Mouse (Mus musculus) hindbrain, embryonic 14.5 days (tissue): ENCODE results near the gene Jag1. TPM values are rescaled to one million over a fixed set of nuclear protein-coding genes. Genes with fewer than 3 reads are reported as not detected.
A peak's percentile ranks its signal among the peaks of the same experiment; 100 is the strongest.

ENCODE experiments used
- ATAC-seq: fragments of 200-750 bp; cut with Nextera tagmentation; 2 replicates; pipeline ENCODE4 v1.8.0; 2017; ENCODE audit warnings: moderate number of reproducible peaks, mild to moderate bottlenecking, moderate TSS enrichment, moderate library complexity; ENCODE audit not compliant: low FRiP score
- DNase-seq: peaks from one replicate; pipeline ENCODE4 v3.0.0-alpha.2; 2015; ENCODE audit warnings: low spot score
- H3K27ac ChIP-seq: fragments of 300-500 bp; sonication (generic); 2 replicates; pipeline ENCODE4 v1.5.1; 2014; ENCODE audit warnings: mild to moderate bottlenecking, moderate library complexity
- H3K27me3 ChIP-seq: fragments of 300-500 bp; sonication (generic); 2 replicates; pipeline ENCODE4 v1.6.1; 2014; ENCODE audit warnings: mild to moderate bottlenecking, low read length, mixed read lengths; ENCODE audit not compliant: control insufficient read depth, insufficient read depth
- H3K36me3 ChIP-seq: fragments of 300-500 bp; sonication (generic); replicated peaks from 2 replicates; pipeline ENCODE4 v1.6.1; 2014; ENCODE audit not compliant: control insufficient read depth, insufficient read depth
- H3K4me1 ChIP-seq: fragments of 300-500 bp; sonication (generic); replicated peaks from 2 replicates; pipeline ENCODE4 v1.6.1; 2014; ENCODE audit warnings: antibody characterized with exemption, low read length, mixed read lengths; ENCODE audit not compliant: control insufficient read depth, insufficient read depth
- H3K4me2 ChIP-seq: fragments of 300-500 bp; sonication (generic); replicated peaks from 2 replicates; pipeline ENCODE4 v1.6.1; 2014; ENCODE audit warnings: mild to moderate bottlenecking, moderate library complexity
- H3K4me3 ChIP-seq: fragments of 300-500 bp; sonication (generic); replicated peaks from 2 replicates; pipeline ENCODE4 v1.5.1; 2014; ENCODE audit warnings: mild to moderate bottlenecking, low read length
- H3K9ac ChIP-seq: fragments of 300-500 bp; sonication (generic); 2 replicates; pipeline ENCODE4 v1.6.1; 2014
- H3K9me3 ChIP-seq: fragments of 300-500 bp; sonication (generic); 2 replicates; pipeline ENCODE4 v1.6.1; 2016; ENCODE audit warnings: low read length; ENCODE audit not compliant: control insufficient read depth
- WGBS: fragments of 180-500 bp; shearing (Covaris S2); extraction: QIAGEN DNeasy Blood & Tissue Kit; methylation state at CpG from one replicate; pipeline ENCODE4 v1.1.7; 2014; 5-methylcytosine and 5-hydroxymethylcytosine counted together
- polyA plus RNA-seq: library from polyadenylated mRNA; unstranded; fragments of >200 nt; fragmentation: Nextera tagmentation; extraction: Ambion mirVana; gene quantifications from 2 replicates; pipeline ENCODE4 v1.2.1, GENCODE M21; 2014

The Jag1 gene
- polyA plus RNA-seq = 13.2 and 14.7 TPM in 2 replicates

GRCm38 (mm10) chr2:137116025-137116674, at the start of gene Jag1:
Jag1 (minus strand) TSS chr2:137116644.
- Histone ChIP-seq H3K4me3 (peak within 1 kb of the TSS; percentile 74), H3K9ac (peak within 1 kb of the TSS; percentile 77), H3K4me2 (peak within 1 kb of the TSS; percentile 95), H3K9me3 (no peaks in the 10 kb centered on the region), H3K27ac (peak within 1 kb of the TSS; percentile 79), H3K27me3 (peaks cover 6% of the 10 kb centered on the region; the same call in 1 of the 2 replicates), H3K36me3 (no peaks in the 10 kb centered on the region), H3K4me1 (peaks cover 21% of the 10 kb centered on the region)
- ATAC-seq (peak; percentile 10), DNase-seq (peak; percentile 55)
- under 1% methylated on average over 59 of the region's 59 CpGs for WGBS

GRCm38 (mm10) chr2:137156018-137156417, 39.6 kb upstream of the Jag1 start:
- no peak overlapping the region for H3K4me3 ChIP-seq
- H3K36me3 ChIP-seq = no peaks in the 10 kb centered on the region
- ATAC-seq = no peak

DNA sequence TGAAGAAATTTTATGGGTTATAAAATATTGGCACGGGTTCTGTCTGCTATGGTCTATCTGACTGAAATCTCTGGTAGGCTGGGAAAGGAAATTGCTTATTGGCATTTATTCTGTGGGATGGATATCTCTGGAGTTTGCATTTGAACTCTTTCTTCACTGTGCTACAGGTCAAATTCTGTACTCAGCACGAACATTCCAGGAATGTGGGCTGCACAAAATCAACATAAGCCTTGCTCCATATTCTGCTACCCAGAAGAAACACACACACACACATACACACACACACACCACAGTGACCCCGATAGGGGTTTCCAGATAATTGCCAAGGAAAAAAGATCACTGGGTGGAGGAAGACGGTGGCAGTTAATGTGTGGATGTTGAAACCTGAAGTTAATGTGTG, 37.4 kb upstream of the Jag1 start:
- ATAC-seq (no peak), DNase-seq (no peak)
- Histone ChIP-seq H3K4me1 (no peaks in the 10 kb centered on the region), H3K4me2 (no peak overlapping the region), H3K9ac (no peak overlapping the region), H3K27ac (no peak overlapping the region), H3K9me3 (no peaks in the 10 kb centered on the region), H3K36me3 (no peaks in the 10 kb centered on the region), H3K27me3 (no peaks in the 10 kb centered on the region), H3K4me3 (no peak overlapping the region)
- 56% methylated on average over 4 of the region's 4 CpGs for WGBS

More at GRCm38 (mm10) chr2:137156018-137156417, 39.6 kb upstream of the Jag1 start:
- Histone ChIP-seq H3K27ac (no peak overlapping the region), H3K4me2 (no peak overlapping the region), H3K4me1 (no peaks in the 10 kb centered on the region), H3K27me3 (no peaks in the 10 kb centered on the region), H3K9ac (no peak overlapping the region), H3K9me3 (no peaks in the 10 kb centered on the region)
- DNase-seq = no peak
- WGBS = 64% methylated on average over 1 of the region's 1 CpGs

- H3K9me3 ChIP-seq = no peaks in the 10 kb centered on the region
- ATAC-seq = peak; percentile 95
- H3K4me2 ChIP-seq = no peak overlapping the region
- H3K36me3 ChIP-seq = no peaks in the 10 kb centered on the region
- H3K9ac ChIP-seq = no peak overlapping the region
- no peaks in the 10 kb centered on the region for H3K4me1 ChIP-seq
- 23% methylated on average over 10 of the region's 10 CpGs for WGBS
- H3K27me3 ChIP-seq = no peaks in the 10 kb centered on the region
- no peak overlapping the region for H3K4me3 ChIP-seq
- DNase-seq = peak; percentile 30
- H3K27ac ChIP-seq = no peak overlapping the region
Measured at GRCm38 (mm10) chr2:137153172-137153667, 36.8 kb upstream of the Jag1 start.

DNA sequence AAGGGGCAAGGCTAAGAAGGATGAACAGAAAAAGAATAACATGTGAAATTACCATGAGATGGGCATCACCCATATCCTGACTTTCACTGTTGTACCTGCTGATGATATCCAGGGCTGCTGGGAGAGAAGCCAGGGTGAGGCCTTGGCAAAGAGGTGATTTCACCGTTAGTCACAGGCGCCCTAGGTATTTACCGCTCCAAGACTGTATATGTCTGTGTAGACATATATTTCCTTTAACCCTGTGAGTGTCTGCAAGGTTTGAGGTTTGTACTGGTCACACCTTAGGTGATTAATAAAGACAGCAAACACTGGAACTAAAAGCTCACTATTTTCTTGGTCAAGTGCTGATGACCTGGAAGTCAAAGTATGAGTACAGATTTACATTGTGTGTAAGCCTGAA, 34.5 kb upstream of the Jag1 start:
- DNase-seq (no peak), ATAC-seq (no peak)
- no peak overlapping the region for H3K4me3 ChIP-seq
- no peaks in the 10 kb centered on the region for H3K4me1 ChIP-seq
- H3K9me3 ChIP-seq = no peaks in the 10 kb centered on the region
- H3K27ac ChIP-seq = no peak overlapping the region
- H3K27me3 ChIP-seq = no peaks in the 10 kb centered on the region
- no peaks in the 10 kb centered on the region for H3K36me3 ChIP-seq
- H3K4me2 ChIP-seq = no peak overlapping the region
- H3K9ac ChIP-seq = no peak overlapping the region
- 99% methylated on average over 3 of the region's 3 CpGs for WGBS

- no peaks in the 10 kb centered on the region for H3K9me3 ChIP-seq
Measured at GRCm38 (mm10) chr2:137146938-137147666, 30.7 kb upstream of the Jag1 start.

DNA sequence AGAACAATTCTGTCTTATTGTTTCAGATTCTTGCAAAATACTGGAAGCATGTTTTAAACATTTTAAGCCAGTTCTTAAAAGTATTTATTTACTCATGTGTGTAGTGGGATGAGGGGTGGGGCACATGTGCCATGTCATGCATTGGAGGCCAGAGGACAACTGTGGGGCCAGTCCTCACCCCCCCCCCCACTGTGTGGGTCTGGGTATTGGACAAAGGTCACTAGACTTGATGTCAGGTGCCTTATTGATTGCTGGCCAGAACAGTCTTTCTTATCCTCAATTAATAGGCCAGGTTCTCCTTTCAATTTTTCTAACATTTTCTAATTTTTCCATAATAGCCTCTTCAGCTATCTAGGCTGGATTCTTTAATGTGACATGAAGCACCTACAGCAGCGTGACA, 21.6 kb upstream of the Jag1 start:
- ATAC-seq = no peak
- no peak overlapping the region for H3K4me3 ChIP-seq
- 95% methylated on average over 1 of the region's 1 CpGs for WGBS

More at GRCm38 (mm10) chr2:137146938-137147666, 30.7 kb upstream of the Jag1 start:
- 95% methylated on average over 2 of the region's 2 CpGs for WGBS
- Histone ChIP-seq H3K27ac (no peak overlapping the region), H3K4me2 (no peak overlapping the region), H3K36me3 (no peaks in the 10 kb centered on the region), H3K4me3 (no peak overlapping the region), H3K9ac (no peak overlapping the region), H3K27me3 (no peaks in the 10 kb centered on the region), H3K4me1 (no peaks in the 10 kb centered on the region)
- no peak for ATAC-seq
- DNase-seq = no peak

DNA sequence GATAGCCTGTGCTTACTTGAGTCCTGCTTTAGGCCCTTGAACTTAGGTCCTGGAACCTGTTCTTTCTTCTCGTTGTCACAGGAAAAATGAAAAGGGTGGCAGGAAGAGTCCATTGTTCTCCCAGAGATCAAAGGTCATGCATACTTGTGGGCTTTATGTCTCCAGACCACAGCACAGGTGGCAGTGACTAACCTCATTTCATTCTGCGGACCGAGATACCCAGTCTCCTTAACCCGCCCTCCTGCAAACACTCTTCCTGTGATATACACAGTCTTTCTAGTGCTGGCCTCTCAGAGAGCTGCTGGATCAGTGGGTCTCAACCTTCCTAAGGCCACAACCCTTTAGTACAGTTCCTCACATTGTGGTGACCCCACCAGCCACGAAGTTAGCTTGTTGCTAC, 17.6 kb upstream of the Jag1 start:
- no peaks in the 10 kb centered on the region for H3K36me3 ChIP-seq
- no peaks in the 10 kb centered on the region for H3K4me1 ChIP-seq
- ATAC-seq = no peak
- no peaks in the 10 kb centered on the region for H3K9me3 ChIP-seq
- H3K27ac ChIP-seq = no peak overlapping the region
- no peak overlapping the region for H3K4me2 ChIP-seq
- H3K27me3 ChIP-seq = no peaks in the 10 kb centered on the region
- 82% methylated on average over 5 of the region's 5 CpGs for WGBS
- no peak overlapping the region for H3K9ac ChIP-seq
- no peak for DNase-seq
- H3K4me3 ChIP-seq = no peak overlapping the region

More for the DNA sequence above, 21.6 kb upstream of the Jag1 start:
- Histone ChIP-seq H3K9me3 (no peaks in the 10 kb centered on the region), H3K36me3 (no peaks in the 10 kb centered on the region), H3K27me3 (no peaks in the 10 kb centered on the region), H3K9ac (no peak overlapping the region), H3K4me2 (no peak overlapping the region), H3K4me1 (no peaks in the 10 kb centered on the region), H3K27ac (no peak overlapping the region)
- no peak for DNase-seq

- Histone ChIP-seq H3K27me3 (no peaks in the 10 kb centered on the region), H3K4me2 (no peak overlapping the region), H3K27ac (no peak overlapping the region), H3K9ac (no peak overlapping the region), H3K4me3 (no peak overlapping the region), H3K9me3 (0 out of 2 replicates have a peak, but pooled peaks cover 4% of the 10 kb centered on the region), H3K36me3 (no peaks in the 10 kb centered on the region), H3K4me1 (no peaks in the 10 kb centered on the region)
- DNase-seq (no peak), ATAC-seq (no peak)
- 86% methylated on average over 1 of the region's 1 CpGs for WGBS
Measured at GRCm38 (mm10) chr2:137124861-137125260, 8.4 kb upstream of the Jag1 start.
